10 mouse cellular contexts compared by ENCODE assay signal in genomic region chr4:43383246-43384082, GRCm38 (mm10). TPM values are rescaled to one million over a fixed set of nuclear protein-coding genes. Genes with fewer than 3 reads are reported as not detected.
DNase-seq lines count a peak whose midpoint lies in the region; ATAC-seq and TF ChIP-seq lines count a peak whose summit lies in the region.
"Had no signal": no experiment of that assay in that cellular context is flagged by ENCODE, and none has a peak within 500 bp of the region (broad histone marks: within the 10 kb centered on the region; RNA-seq: fewer than 3 reads in every experiment).

No protein-coding gene starts in this region.

- peak overlapping the region; percentile 99 for H3K4me3 ChIP-seq in gastrocnemius, adult 2 months
- H3K4me3 ChIP-seq in lung, embryonic 15.5 days, result no peak overlapping the region
- H3K4me3 ChIP-seq in heart, postnatal 0 days (ENCODE audit: low read depth, low read length), result peak overlapping the region; percentile 96
- H3K4me3 ChIP-seq in neural tube, embryonic 15.5 days (replicated peaks), result peak overlapping the region; percentile 86

- intact Hi-C loops in gastrocnemius, adult 2 months (cut with DNase I), result loop anchor here (2.0 kb wide), 1 partner anchor 23 kb away; no protein-coding TSS in a partner anchor

- no peak for TF ChIP-seq CTCF in gastrocnemius, adult 2 months (IDR thresholded peaks at IDR 0.05)
- no peak for TF ChIP-seq CTCF in heart, postnatal 0 days (IDR thresholded peaks at IDR 0.05; ENCODE audit: low read depth)

- H3K27ac ChIP-seq in gastrocnemius, adult 2 months, result peak overlapping the region; percentile 100
- H3K27ac ChIP-seq in lung, embryonic 15.5 days, result no peak overlapping the region
- H3K27ac ChIP-seq in heart, postnatal 0 days (ENCODE audit: low read depth), result peak overlapping the region; percentile 65; the same call in 1 of the 2 replicates
- H3K27ac ChIP-seq in neural tube, embryonic 15.5 days (replicated peaks), result 0 out of 2 replicates have a peak overlapping the region, but pooled peaks have one; percentile 9

- TF ChIP-seq EP300 in heart, postnatal 0 days (IDR thresholded peaks at IDR 0.05; ENCODE audit: low read depth), result no peak

- no peak for DNase-seq in gastrocnemius, adult 2 months
- DNase-seq in gastrocnemius, adult 8-10 months (ENCODE audit: low spot score in 2 of 2), result no peak
- DNase-seq in lung, postnatal 25 days (ENCODE audit: low spot score), result no peak
- no peak for DNase-seq in heart, postnatal 0 days (ENCODE audit: low spot score)
- DNase-seq in thymus, postnatal 4 days, result no peak
- no peak for DNase-seq in frontal cortex, postnatal 25 days (ENCODE audit: low spot score in 2 of 2)
- DNase-seq: right cerebral cortex, postnatal 4 days had no signal

- H3K4me2 ChIP-seq in lung, embryonic 15.5 days, result peak overlapping the region; percentile 93; the same call in 1 of the 2 replicates
- peak overlapping the region; percentile 84 for H3K4me2 ChIP-seq in heart, postnatal 0 days (ENCODE audit: low read depth, low read length)
- peak overlapping the region; percentile 88 for H3K4me2 ChIP-seq in neural tube, embryonic 15.5 days

- H3K36me3 ChIP-seq in lung, embryonic 15.5 days, result no peaks in the 10 kb centered on the region
- H3K36me3 ChIP-seq in heart, postnatal 0 days (replicated peaks; ENCODE audit: control insufficient read depth, insufficient read depth, low read length), result 0 out of 2 replicates have a peak, but pooled peaks cover under 1% of the 10 kb centered on the region
- H3K36me3 ChIP-seq in neural tube, embryonic 15.5 days, result no peaks in the 10 kb centered on the region
- H3K36me3 ChIP-seq: G1E had no signal

- H3K9ac ChIP-seq in lung, embryonic 15.5 days, result no peak overlapping the region
- H3K9ac ChIP-seq in heart, postnatal 0 days (replicated peaks; ENCODE audit: low read depth, low read length), result peak overlapping the region; percentile 95; the same call in 1 of the 2 replicates
- H3K9ac ChIP-seq in neural tube, embryonic 15.5 days (replicated peaks), result peak overlapping the region; percentile 93

- 68% methylated on average over 11 of the region's 11 CpGs for WGBS in lung, embryonic 15.5 days
- WGBS in heart, postnatal 0 days, result 48% methylated on average over 11 of the region's 11 CpGs
- whole genome bisulfite sequencing in neural tube, embryonic 15.5 days, result 64% methylated on average over 11 of the region's 11 CpGs

- H3K9me3 ChIP-seq in lung, embryonic 15.5 days, result no peaks in the 10 kb centered on the region
- no peaks in the 10 kb centered on the region for H3K9me3 ChIP-seq in heart, postnatal 0 days (replicated peaks; ENCODE audit: control insufficient read depth, low read length)
- H3K9me3 ChIP-seq in neural tube, embryonic 15.5 days (replicated peaks), result no peaks in the 10 kb centered on the region

- ATAC-seq in lung, embryonic 15.5 days (ENCODE audit: borderline replicate concordance, extremely low read depth, low FRiP score, low TSS enrichment), result no peak
- ATAC-seq in heart, postnatal 0 days (ENCODE audit: insufficient read depth, low read depth), result no peak
- ATAC-seq in neural tube, embryonic 15.5 days (ENCODE audit: low FRiP score), result no peak

- peaks cover 24% of the 10 kb centered on the region; the same call in 1 of the 2 replicates for H3K4me1 ChIP-seq in lung, embryonic 15.5 days
- H3K4me1 ChIP-seq in heart, postnatal 0 days (ENCODE audit: control insufficient read depth, insufficient read depth), result peaks cover 7% of the 10 kb centered on the region
- H3K4me1 ChIP-seq in neural tube, embryonic 15.5 days, result peaks cover 38% of the 10 kb centered on the region

- H3K27me3 ChIP-seq in lung, embryonic 15.5 days, result peaks cover 9% of the 10 kb centered on the region; the same call in 1 of the 2 replicates
- no peaks in the 10 kb centered on the region for H3K27me3 ChIP-seq in heart, postnatal 0 days (ENCODE audit: control insufficient read depth, insufficient read depth, low read length)
- no peaks in the 10 kb centered on the region for H3K27me3 ChIP-seq in neural tube, embryonic 15.5 days (replicated peaks)

RNA-seq across cellular contexts. Expression of gene Rusc2, which starts 1.7 kb away (rescaled TPM):
- 10 to 100 TPM; 19.0 to 29.6 TPM for total RNA-seq in gastrocnemius, adult 2 months (2021)
- 10 to 100 TPM; 21.5 to 25.4 (median 23.3) TPM for total RNA-seq in gastrocnemius, adult 8-10 months (2022)
- polyA plus RNA-seq in lung, embryonic 15.5 days (2015; fragmentation: Nextera tagmentation; extraction: Ambion mirVana), result 13.0 and 14.0 TPM in 2 replicates
- total RNA-seq in heart, postnatal 0 days (2014; rRNA removed; ENCODE audit: low replicate concordance), result 32.2 and 34.9 TPM in 2 replicates
- 7.2 and 8.0 TPM in 2 replicates for polyA plus RNA-seq in heart, postnatal 0 days (2015; fragmentation: Nextera tagmentation; extraction: Ambion mirVana)
- polyA plus RNA-seq in neural tube, embryonic 15.5 days (2015; fragmentation: Nextera tagmentation; extraction: Ambion mirVana), result 69.2 and 82.7 TPM in 2 replicates

RNA-seq across cellular contexts. Expression of gene Fam166b, which starts 45.5 kb away (rescaled TPM):
- total RNA-seq in gastrocnemius, adult 2 months (2021), result not detected
- not detected for total RNA-seq in gastrocnemius, adult 8-10 months (2022)
- polyA plus RNA-seq in lung, embryonic 15.5 days (2015; fragmentation: Nextera tagmentation; extraction: Ambion mirVana), result 0.14 and 0.25 TPM in 2 replicates
- total RNA-seq in heart, postnatal 0 days (2014; rRNA removed; ENCODE audit: low replicate concordance), result not detected in 2 replicates
- polyA plus RNA-seq in heart, postnatal 0 days (2015; fragmentation: Nextera tagmentation; extraction: Ambion mirVana), result 0.14 and 0.25 TPM in 2 replicates
- polyA plus RNA-seq in neural tube, embryonic 15.5 days (2015; fragmentation: Nextera tagmentation; extraction: Ambion mirVana), result 1.7 and 2.6 TPM in 2 replicates
- polyA plus RNA-seq: G1E had no signal

RNA-seq across cellular contexts. Expression of gene Tesk1, which starts 58.3 kb away (rescaled TPM):
- total RNA-seq in gastrocnemius, adult 2 months (2021), result 10 to 100 TPM; 55.7 to 57.8 TPM
- 10 to 100 TPM; 53.4 to 69.3 (median 59.4) TPM for total RNA-seq in gastrocnemius, adult 8-10 months (2022)
- 8.3 and 8.5 TPM in 2 replicates for polyA plus RNA-seq in lung, embryonic 15.5 days (2015; fragmentation: Nextera tagmentation; extraction: Ambion mirVana)
- 51.3 and 55.5 TPM in 2 replicates for total RNA-seq in heart, postnatal 0 days (2014; rRNA removed; ENCODE audit: low replicate concordance)
- polyA plus RNA-seq in heart, postnatal 0 days (2015; fragmentation: Nextera tagmentation; extraction: Ambion mirVana), result 3.9 and 5.1 TPM in 2 replicates
- polyA plus RNA-seq in neural tube, embryonic 15.5 days (2015; fragmentation: Nextera tagmentation; extraction: Ambion mirVana), result 9.7 and 14.1 TPM in 2 replicates
